In genomic region chr11:105292124-105293071, GRCm38 (mm10) we compare ENCODE assay signal across 8 mouse cellular contexts. TPM values are rescaled to one million over a fixed set of nuclear protein-coding genes. Genes with fewer than 3 reads are reported as not detected.
DNase-seq lines count a peak whose midpoint lies in the region; ATAC-seq and TF ChIP-seq lines count a peak whose summit lies in the region.

Mrc2 (plus strand) TSS chr11:105292643.

- TF ChIP-seq CTCF in cortical plate, adult 2 months (IDR thresholded peaks at IDR 0.05; ENCODE audit: extremely low read depth, insufficient read depth, low read length): no peak

- no peaks in the 10 kb centered on the region for H3K9me3 ChIP-seq in hindbrain, embryonic 16.5 days (ENCODE audit: control insufficient read depth, low read length)
- H3K9me3 ChIP-seq in liver, embryonic 15.5 days (replicated peaks): no peaks in the 10 kb centered on the region
- H3K9me3 ChIP-seq in neural tube, embryonic 13.5 days: no peaks in the 10 kb centered on the region

- peaks cover 5% of the 10 kb centered on the region for H3K27me3 ChIP-seq in hindbrain, embryonic 16.5 days (replicated peaks; ENCODE audit: control insufficient read depth, insufficient read depth, low read length)
- peaks cover 69% of the 10 kb centered on the region for H3K27me3 ChIP-seq in liver, embryonic 15.5 days
- H3K27me3 ChIP-seq in neural tube, embryonic 13.5 days: peaks cover 15% of the 10 kb centered on the region

- H3K36me3 ChIP-seq in hindbrain, embryonic 16.5 days (ENCODE audit: control insufficient read depth, insufficient read depth, low read length): no peaks in the 10 kb centered on the region
- peaks cover under 1% of the 10 kb centered on the region; the same call in 1 of the 2 replicates for H3K36me3 ChIP-seq in liver, embryonic 15.5 days (replicated peaks)
- H3K36me3 ChIP-seq in neural tube, embryonic 13.5 days: peaks cover 11% of the 10 kb centered on the region

- WGBS in hindbrain, embryonic 16.5 days: under 1% methylated on average over 62 of the region's 75 CpGs
- 1% methylated on average over 70 of the region's 75 CpGs for WGBS in liver, embryonic 15.5 days (ENCODE audit: insufficient replicate concordance)
- 2% methylated on average over 64 of the region's 75 CpGs for WGBS in neural tube, embryonic 13.5 days

- TF ChIP-seq POLR2A in cortical plate, adult 2 months (IDR thresholded peaks at IDR 0.05; ENCODE audit: extremely low read depth, insufficient read depth, low read length): no peak

- DNase-seq in lung, adult 18-20 months: peak; percentile 57 to 67
- DNase-seq in lung, postnatal 25 days (ENCODE audit: low spot score): no peak
- DNase-seq in gastrocnemius, postnatal 36 days: peak; percentile 70 to 74
- DNase-seq in layer of hippocampus, adult 18-20 months (ENCODE audit: low spot score in 2 of 2): no peak

- H3K27ac ChIP-seq in cortical plate, adult 2 months (ENCODE audit: insufficient read depth, low read length): no peak within 1 kb of the TSS
- H3K27ac ChIP-seq in hindbrain, embryonic 16.5 days (ENCODE audit: low read depth, low read length): peak within 1 kb of the TSS; percentile 36; the same call in 1 of the 2 replicates
- H3K27ac ChIP-seq in liver, embryonic 15.5 days (replicated peaks): no peak within 1 kb of the TSS
- H3K27ac ChIP-seq in neural tube, embryonic 13.5 days (replicated peaks): peak within 1 kb of the TSS; percentile 71

- H3K9ac ChIP-seq in hindbrain, embryonic 16.5 days (ENCODE audit: low read depth, low read length): peak within 1 kb of the TSS; percentile 68
- H3K9ac ChIP-seq in liver, embryonic 15.5 days: no peak within 1 kb of the TSS
- H3K9ac ChIP-seq in neural tube, embryonic 13.5 days: peak within 1 kb of the TSS; percentile 76

- intact Hi-C loops in gastrocnemius, postnatal 36 days (cut with DNase I): no loop called here

- ATAC-seq in hindbrain, embryonic 16.5 days: peak; percentile 79
- 0 out of 2 replicates have a peak, but pooled peaks have one; percentile 26 for ATAC-seq in liver, embryonic 15.5 days (ENCODE audit: insufficient read depth)
- peak; percentile 57 for ATAC-seq in neural tube, embryonic 13.5 days (ENCODE audit: low read depth)

- H3K4me1 ChIP-seq in cortical plate, adult 2 months (ENCODE audit: control insufficient read depth, insufficient read depth, low read length): no peaks in the 10 kb centered on the region
- peaks cover 20% of the 10 kb centered on the region for H3K4me1 ChIP-seq in hindbrain, embryonic 16.5 days (ENCODE audit: control insufficient read depth, insufficient read depth, low read depth, low read length)
- H3K4me1 ChIP-seq in liver, embryonic 15.5 days (replicated peaks): peaks cover 9% of the 10 kb centered on the region
- peaks cover 39% of the 10 kb centered on the region for H3K4me1 ChIP-seq in neural tube, embryonic 13.5 days (replicated peaks)

- peak within 1 kb of the TSS; percentile 99 for H3K4me2 ChIP-seq in hindbrain, embryonic 16.5 days (ENCODE audit: low read length)
- H3K4me2 ChIP-seq in liver, embryonic 15.5 days: peak within 1 kb of the TSS; percentile 54
- peak within 1 kb of the TSS; percentile 99 for H3K4me2 ChIP-seq in neural tube, embryonic 13.5 days

- H3K4me3 ChIP-seq in cortical plate, adult 2 months (ENCODE audit: insufficient read depth, low read length): peak within 1 kb of the TSS; percentile 10
- peak within 1 kb of the TSS; percentile 57 for H3K4me3 ChIP-seq in hindbrain, embryonic 16.5 days (ENCODE audit: low read length)
- peak within 1 kb of the TSS; percentile 31 for H3K4me3 ChIP-seq in liver, embryonic 15.5 days (replicated peaks)
- peak within 1 kb of the TSS; percentile 54 for H3K4me3 ChIP-seq in neural tube, embryonic 13.5 days

RNA-seq across cellular contexts. Expression of gene Mrc2, which starts in this region (rescaled TPM):
- polyA plus RNA-seq in cortical plate, adult 2 months (2012; rRNA removed): 4.8 and 6.0 TPM in 2 replicates
- total RNA-seq in gastrocnemius, postnatal 36 days (2021): 10 to 100 TPM; 12.9 to 16.0 TPM
- 4.9 and 7.4 TPM in 2 replicates for polyA plus RNA-seq in hindbrain, embryonic 16.5 days (2015; fragmentation: Nextera tagmentation; extraction: Ambion mirVana)
- 0.64 and 0.77 TPM in 2 replicates for polyA plus RNA-seq in liver, embryonic 15.5 days (2015; fragmentation: Nextera tagmentation; extraction: Ambion mirVana)
- polyA plus RNA-seq in neural tube, embryonic 13.5 days (2015; fragmentation: Nextera tagmentation; extraction: Ambion mirVana): 5.0 and 5.7 TPM in 2 replicates
- total RNA-seq in layer of hippocampus, adult 18-20 months (2021): 1 to 10 TPM; 4.0 to 5.1 TPM

Comparison
In these comparisons a context has a peak if more than half of its experiments do, and no peak if none do; other contexts are left out.
1. DNase-seq: peak in lung, adult 18-20 months (2 of 2) and gastrocnemius, postnatal 36 days (2 of 2); none in lung, postnatal 25 days (single experiment) and layer of hippocampus, adult 18-20 months (0 of 2).
2. Peak in ATAC-seq, H3K4me3 ChIP-seq and H3K4me2 ChIP-seq in liver, embryonic 15.5 days; RNA of the gene not detected or under 1 TPM.
3. H3K27ac ChIP-seq: peak in hindbrain, embryonic 16.5 days (single experiment) and neural tube, embryonic 13.5 days (single experiment); none in cortical plate, adult 2 months (single experiment) and liver, embryonic 15.5 days (single experiment).
4. ATAC-seq: peak in every context shown above with its lines; median percentile 79 in hindbrain, embryonic 16.5 days; 57 in neural tube, embryonic 13.5 days; 26 in liver, embryonic 15.5 days.
5. Peak in every context shown above with its lines, with median percentiles within 50 percentile points of each other: H3K4me3 ChIP-seq and H3K4me2 ChIP-seq.